Mouse (Mus musculus) hindbrain, embryonic 14.5 days (tissue): ENCODE data around the gene Dqx1. TPM values are rescaled to one million over a fixed set of nuclear protein-coding genes. Genes with fewer than 3 reads are reported as not detected.

Source experiments
- ATAC-seq: fragments of 200-750 bp; cut with Nextera tagmentation; 2 replicates; pipeline ENCODE4 v1.8.0; 2017; ENCODE audit warnings: moderate number of reproducible peaks, mild to moderate bottlenecking, moderate TSS enrichment, moderate library complexity; ENCODE audit not compliant: low FRiP score
- DNase-seq: peaks from one replicate; pipeline ENCODE4 v3.0.0-alpha.2; 2015; ENCODE audit warnings: low spot score
- H3K27ac ChIP-seq: fragments of 300-500 bp; sonication (generic); 2 replicates; pipeline ENCODE4 v1.5.1; 2014; ENCODE audit warnings: mild to moderate bottlenecking, moderate library complexity
- H3K27me3 ChIP-seq: fragments of 300-500 bp; sonication (generic); 2 replicates; pipeline ENCODE4 v1.6.1; 2014; ENCODE audit warnings: mild to moderate bottlenecking, low read length, mixed read lengths; ENCODE audit not compliant: control insufficient read depth, insufficient read depth
- H3K36me3 ChIP-seq: fragments of 300-500 bp; sonication (generic); replicated peaks from 2 replicates; pipeline ENCODE4 v1.6.1; 2014; ENCODE audit not compliant: control insufficient read depth, insufficient read depth
- H3K4me1 ChIP-seq: fragments of 300-500 bp; sonication (generic); replicated peaks from 2 replicates; pipeline ENCODE4 v1.6.1; 2014; ENCODE audit warnings: antibody characterized with exemption, low read length, mixed read lengths; ENCODE audit not compliant: control insufficient read depth, insufficient read depth
- H3K4me2 ChIP-seq: fragments of 300-500 bp; sonication (generic); replicated peaks from 2 replicates; pipeline ENCODE4 v1.6.1; 2014; ENCODE audit warnings: mild to moderate bottlenecking, moderate library complexity
- H3K4me3 ChIP-seq: fragments of 300-500 bp; sonication (generic); replicated peaks from 2 replicates; pipeline ENCODE4 v1.5.1; 2014; ENCODE audit warnings: mild to moderate bottlenecking, low read length
- H3K9ac ChIP-seq: fragments of 300-500 bp; sonication (generic); 2 replicates; pipeline ENCODE4 v1.6.1; 2014
- H3K9me3 ChIP-seq: fragments of 300-500 bp; sonication (generic); 2 replicates; pipeline ENCODE4 v1.6.1; 2016; ENCODE audit warnings: low read length; ENCODE audit not compliant: control insufficient read depth
- WGBS: fragments of 180-500 bp; shearing (Covaris S2); extraction: QIAGEN DNeasy Blood & Tissue Kit; methylation state at CpG from one replicate; pipeline ENCODE4 v1.1.7; 2014; 5-methylcytosine and 5-hydroxymethylcytosine counted together
- polyA plus RNA-seq: library from polyadenylated mRNA; unstranded; fragments of >200 nt; fragmentation: Nextera tagmentation; extraction: Ambion mirVana; gene quantifications from 2 replicates; pipeline ENCODE4 v1.2.1, GENCODE M21; 2014

Gene Dqx1
- polyA plus RNA-seq, 1 experiment from 2014 or later: 0.29 TPM

DNA sequence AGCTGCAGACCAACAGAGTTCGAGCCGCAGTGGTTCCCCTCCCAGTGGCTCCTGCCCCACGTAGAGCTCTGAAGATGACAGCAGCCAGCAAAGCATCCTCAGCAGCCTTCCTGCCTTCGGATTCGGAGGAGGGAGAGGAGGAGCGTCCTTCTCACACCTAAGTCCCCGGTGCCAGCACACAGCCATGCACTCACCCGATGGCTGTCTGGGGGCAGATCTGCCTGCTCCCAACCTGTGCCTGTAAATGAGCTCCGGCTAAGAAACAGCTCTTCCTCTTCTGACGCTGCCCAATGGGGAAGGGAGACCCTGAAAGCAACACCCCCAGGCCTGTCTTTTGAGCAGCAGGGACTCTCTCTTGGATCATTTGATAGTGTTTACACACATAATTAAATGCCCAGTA is 27.9 kb upstream of the Dqx1 start:
- Histone ChIP-seq H3K27ac (no peak overlapping the region), H3K4me1 (peaks cover 19% of the 10 kb centered on the region; the same call in 1 of the 2 replicates), H3K9me3 (no peaks in the 10 kb centered on the region), H3K27me3 (peaks cover 45% of the 10 kb centered on the region), H3K36me3 (no peaks in the 10 kb centered on the region), H3K4me3 (no peak overlapping the region), H3K4me2 (no peak overlapping the region), H3K9ac (no peak overlapping the region)
- ATAC-seq (no peak), DNase-seq (no peak)
- 20% methylated on average over 10 of the region's 10 CpGs for WGBS

- H3K9ac ChIP-seq: no peak overlapping the region
- H3K27ac ChIP-seq: no peak overlapping the region
- no peaks in the 10 kb centered on the region for H3K36me3 ChIP-seq
- no peak overlapping the region for H3K4me3 ChIP-seq
- DNase-seq: no peak
- no peak overlapping the region for H3K4me2 ChIP-seq
- peaks cover 19% of the 10 kb centered on the region; the same call in 1 of the 2 replicates for H3K4me1 ChIP-seq
- peaks cover 47% of the 10 kb centered on the region for H3K27me3 ChIP-seq
- 58% methylated on average over 7 of the region's 7 CpGs for WGBS
- H3K9me3 ChIP-seq: no peaks in the 10 kb centered on the region
- ATAC-seq: no peak
These were observed 26.5 kb upstream of the Dqx1 start for GRCm38 (mm10) chr6:83031111-83031510.

DNA sequence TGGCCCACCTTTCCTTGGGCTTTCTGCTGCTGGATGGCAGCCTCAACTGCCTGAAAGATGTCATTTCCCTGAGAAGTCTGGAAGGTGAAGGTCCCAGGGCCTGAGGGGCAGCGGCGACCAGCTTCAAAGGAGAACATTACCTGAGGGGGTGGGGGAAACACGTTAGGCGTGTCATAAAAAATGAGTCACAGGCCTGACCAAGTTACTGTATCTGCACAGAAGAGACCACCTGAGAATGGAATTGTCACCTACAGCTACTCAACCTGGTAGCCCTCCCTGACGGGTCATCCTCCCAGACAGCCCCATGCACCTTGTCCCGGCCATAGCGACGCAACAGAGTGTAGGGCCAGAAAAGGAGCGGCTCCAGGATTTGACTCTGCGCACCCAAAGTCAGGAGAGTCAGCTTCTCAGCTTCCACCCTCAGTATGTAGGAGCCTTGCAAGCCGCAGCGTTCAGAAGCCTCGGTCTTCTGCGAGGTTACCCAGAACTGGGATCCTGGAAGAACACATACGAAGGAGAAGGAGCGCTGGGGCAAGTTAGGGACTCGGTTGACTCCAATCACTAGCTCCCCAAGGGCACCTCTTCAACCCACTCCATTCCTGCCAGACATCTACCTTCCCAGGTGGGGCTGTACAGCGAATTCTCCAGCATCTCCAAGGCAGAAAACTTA is 25.6 kb upstream of the Dqx1 start:
- H3K27me3 ChIP-seq: peaks cover 47% of the 10 kb centered on the region
- H3K9me3 ChIP-seq: no peaks in the 10 kb centered on the region
- H3K4me1 ChIP-seq: peaks cover 19% of the 10 kb centered on the region; the same call in 1 of the 2 replicates
- DNase-seq: no peak
- ATAC-seq: no peak
- H3K4me3 ChIP-seq: peak overlapping the region; percentile 38
- no peak overlapping the region for H3K27ac ChIP-seq
- WGBS: 13% methylated on average over 18 of the region's 18 CpGs
- H3K9ac ChIP-seq: peak overlapping the region; percentile 44; the same call in 1 of the 2 replicates
- no peaks in the 10 kb centered on the region for H3K36me3 ChIP-seq
- peak overlapping the region; percentile 67 for H3K4me2 ChIP-seq

GRCm38 (mm10) chr6:83032769-83033191 is 24.9 kb upstream of the Dqx1 start:
- WGBS: 1% methylated on average over 31 of the region's 31 CpGs
- peaks cover 47% of the 10 kb centered on the region for H3K27me3 ChIP-seq
- H3K27ac ChIP-seq: no peak overlapping the region
- peaks cover 19% of the 10 kb centered on the region; the same call in 1 of the 2 replicates for H3K4me1 ChIP-seq
- ATAC-seq: peak; percentile 41
- H3K36me3 ChIP-seq: no peaks in the 10 kb centered on the region
- H3K9me3 ChIP-seq: no peaks in the 10 kb centered on the region
- peak overlapping the region; percentile 44 for H3K9ac ChIP-seq
- peak overlapping the region; percentile 38 for H3K4me3 ChIP-seq
- peak overlapping the region; percentile 67 for H3K4me2 ChIP-seq
- DNase-seq: peak; percentile 31

GRCm38 (mm10) chr6:83033249-83034185 is 24.1 kb upstream of the Dqx1 start, which contains the start of the genes Dok1 and Loxl3:
Gene Dok1 (minus strand): TSS chr6:83033471.
Gene Loxl3 (plus strand): TSS chr6:83034173.
- peaks cover 23% of the 10 kb centered on the region; the same call in 1 of the 2 replicates for H3K4me1 ChIP-seq
- DNase-seq (peak; percentile 55), ATAC-seq (peak; percentile 52)
- peak within 1 kb of the TSS; percentile 44 for H3K9ac ChIP-seq
- H3K27me3 ChIP-seq: peaks cover 47% of the 10 kb centered on the region
- H3K9me3 ChIP-seq: no peaks in the 10 kb centered on the region
- H3K4me3 ChIP-seq: peak within 1 kb of the TSS; percentile 38
- 0 out of 2 replicates have a peak within 1 kb of the TSS, but pooled peaks have one; percentile 39 for H3K27ac ChIP-seq
- H3K4me2 ChIP-seq: peak within 1 kb of the TSS; percentile 67
- WGBS: under 1% methylated on average over 51 of the region's 51 CpGs
- H3K36me3 ChIP-seq: no peaks in the 10 kb centered on the region

- 0 out of 2 replicates have a peak overlapping the region, but pooled peaks have one; percentile 39 for H3K27ac ChIP-seq
- WGBS: 28% methylated on average over 5 of the region's 5 CpGs
These were observed 23.1 kb upstream of the Dqx1 start for GRCm38 (mm10) chr6:83034463-83035055.

GRCm38 (mm10) chr6:83037188-83037587 is 20.5 kb upstream of the Dqx1 start:
- Histone ChIP-seq H3K27me3 (peaks cover 28% of the 10 kb centered on the region), H3K4me3 (no peak overlapping the region), H3K9ac (no peak overlapping the region), H3K36me3 (no peaks in the 10 kb centered on the region), H3K27ac (no peak overlapping the region), H3K4me1 (peaks cover 23% of the 10 kb centered on the region; the same call in 1 of the 2 replicates), H3K9me3 (no peaks in the 10 kb centered on the region), H3K4me2 (no peak overlapping the region)
- WGBS: 83% methylated on average over 8 of the region's 8 CpGs
- DNase-seq: no peak
- no peak for ATAC-seq

More at GRCm38 (mm10) chr6:83034463-83035055, 23.1 kb upstream of the Dqx1 start:
- H3K4me1 ChIP-seq: peaks cover 26% of the 10 kb centered on the region; the same call in 1 of the 2 replicates
- H3K36me3 ChIP-seq: no peaks in the 10 kb centered on the region
- H3K9ac ChIP-seq: 0 out of 2 replicates have a peak overlapping the region, but pooled peaks have one; percentile 44
- peak overlapping the region; percentile 38 for H3K4me3 ChIP-seq
- no peak for ATAC-seq
- DNase-seq: no peak
- peaks cover 43% of the 10 kb centered on the region for H3K27me3 ChIP-seq
- H3K9me3 ChIP-seq: no peaks in the 10 kb centered on the region
- H3K4me2 ChIP-seq: peak overlapping the region; percentile 67

GRCm38 (mm10) chr6:83038496-83039012 is 19.1 kb upstream of the Dqx1 start:
- H3K9ac ChIP-seq: peak overlapping the region; percentile 45; the same call in 1 of the 2 replicates
- DNase-seq (peak; percentile 91), ATAC-seq (peak; percentile 61)
- H3K36me3 ChIP-seq: no peaks in the 10 kb centered on the region
- H3K27me3 ChIP-seq: peaks cover 15% of the 10 kb centered on the region
- H3K9me3 ChIP-seq: no peaks in the 10 kb centered on the region
- H3K27ac ChIP-seq: no peak overlapping the region
- 8% methylated on average over 24 of the region's 24 CpGs for WGBS
- H3K4me3 ChIP-seq: peak overlapping the region; percentile 24
- H3K4me1 ChIP-seq: peaks cover 13% of the 10 kb centered on the region; the same call in 1 of the 2 replicates
- peak overlapping the region; percentile 71 for H3K4me2 ChIP-seq
